Mouse (Mus musculus) right cerebral cortex, postnatal 36 days (tissue): ENCODE results near the gene Vmn1r6.
"Not testable (repeated sequence)": the region's sequence is repeated elsewhere in the genome, so short reads cannot be mapped to it uniquely, and the experiment has no call there.

Experiments used
- DNase-seq, 2 experiments: peaks; one replicate each; pipeline ENCODE4 v3.0.0; 2022; ENCODE audit warnings: low spot score in 2 of 2, mixed read lengths in 1 of 2

Vmn1r6 gene

DNA sequence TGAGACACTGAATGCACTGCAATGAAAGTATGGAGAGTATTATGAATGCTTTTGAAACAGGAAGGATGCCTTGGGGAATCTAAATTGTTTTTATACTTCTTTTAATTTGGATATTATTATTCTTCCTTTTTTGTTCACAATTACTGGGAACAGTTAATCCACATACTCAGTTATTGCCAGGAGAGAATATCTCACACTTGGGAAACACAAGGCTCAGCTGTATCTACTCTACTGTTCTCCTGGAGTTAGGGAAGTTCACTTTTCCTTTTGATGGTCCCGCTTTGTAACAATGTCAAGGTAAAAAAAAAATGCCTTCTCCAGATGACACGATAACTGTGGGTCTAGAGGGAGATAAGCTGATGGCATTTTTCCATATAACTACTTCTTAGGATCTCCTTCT lies at the start of gene Vmn1r6:
TSS of gene Vmn1r6 (plus strand) at position 301 of the 400 bp plus-strand sequence.
- DNase-seq = no peak

- DNase-seq = no peak
These were observed 40.6 kb upstream of the Vmn1r6 start for GRCm38 (mm10) chr6:56956436-56956835.

- DNase-seq = no peak
These were observed 27.1 kb upstream of the Vmn1r6 start, which contains the start of gene Vmn1r5 for GRCm38 (mm10) chr6:56969973-56970372. Gene Vmn1r5, plus strand, starts transcription at chr6:56970273.

DNA sequence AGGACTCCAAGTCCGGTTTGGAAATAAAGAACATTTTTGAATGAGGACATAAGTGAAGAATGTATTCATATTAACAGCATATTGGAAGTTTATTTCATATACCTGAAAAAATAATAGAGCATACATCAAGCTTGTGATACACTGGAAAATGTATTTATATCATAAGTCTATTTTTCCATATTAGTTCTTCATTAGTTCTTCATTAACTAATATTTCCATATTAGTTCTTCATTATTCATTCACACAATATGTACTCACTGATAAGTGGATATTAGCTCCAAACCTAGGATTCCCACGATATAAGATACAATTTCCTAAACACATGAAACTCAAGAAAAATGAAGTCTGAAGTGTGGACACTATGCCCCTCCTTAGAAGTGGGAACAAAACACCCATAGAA lies 28.2 kb downstream of the Vmn1r6 start, which contains the start of gene Vmn1r7:
TSS of gene Vmn1r7 (minus strand) at position 101 of the 400 bp plus-strand sequence.
- DNase-seq = not testable (repeated sequence)

- no peak for DNase-seq
These were observed 34.9 kb downstream of the Vmn1r6 start, which contains the start of gene Vmn1r8 for GRCm38 (mm10) chr6:57031984-57032383. Gene Vmn1r8, plus strand, starts transcription at chr6:57032284.

- no peak for DNase-seq
These were observed 37.6 kb downstream of the Vmn1r6 start for GRCm38 (mm10) chr6:57034674-57035073.
